23 mouse cellular contexts compared by ENCODE assay signal in genomic region chr11:115599722-115600121, GRCm38 (mm10). TPM values are rescaled to one million over a fixed set of nuclear protein-coding genes. Genes with fewer than 3 reads are reported as not detected.
A peak's percentile ranks its signal among the peaks of the same experiment; 100 is the strongest.
DNase-seq lines count a peak whose midpoint lies in the region; ATAC-seq and TF ChIP-seq lines count a peak whose summit lies in the region.
"Had no signal": no experiment of that assay in that cellular context is flagged by ENCODE, and none has a peak within 500 bp of the region (broad histone marks: within the 10 kb centered on the region; RNA-seq: fewer than 3 reads in every experiment).

No protein-coding gene starts in this region.

- 0 out of 2 replicates have a peak overlapping the region, but pooled peaks have one; percentile 23 for H3K27ac ChIP-seq in heart, postnatal 0 days (ENCODE audit: low read depth)
- H3K27ac ChIP-seq: hindbrain, embryonic 13.5 days; kidney, embryonic 15.5 days; midbrain, embryonic 13.5 days; neural tube, embryonic 12.5 days had no signal

- no peak for TF ChIP-seq EP300 in heart, postnatal 0 days (IDR thresholded peaks at IDR 0.05; ENCODE audit: low read depth)

- TF ChIP-seq CTCF in heart, postnatal 0 days (IDR thresholded peaks at IDR 0.05; ENCODE audit: low read depth), result no peak

- DNase-seq in heart, postnatal 0 days (ENCODE audit: low spot score), result no peak
- no peak for DNase-seq in heart, postnatal 4 days
- DNase-seq in right cerebral cortex, adult 2 months (ENCODE audit: low spot score in 2 of 2), result peak; percentile 51 to 63
- no peak for DNase-seq in right cerebral cortex, postnatal 10 days (ENCODE audit: low spot score in 2 of 2)
- DNase-seq in brain, adult 2 months (ENCODE audit: low read depth, low spot score), result peak; percentile 80
- DNase-seq: adrenal gland, postnatal 25 days; cerebellum, adult 11 months; cerebellum, adult 9-11 months; gastrocnemius, postnatal 10 days; heart, postnatal 14 days; kidney, adult 11 months; kidney, postnatal 36 days; liver, postnatal 0 days; retina, postnatal 1 day; spleen, adult 18-20 months had no signal

- H3K4me2 ChIP-seq in heart, postnatal 0 days (ENCODE audit: low read depth, low read length), result no peak overlapping the region
- H3K4me2 ChIP-seq: heart, embryonic 12.5 days; hindbrain, embryonic 13.5 days; kidney, embryonic 15.5 days; midbrain, embryonic 13.5 days; neural tube, embryonic 12.5 days had no signal

- no peaks in the 10 kb centered on the region for H3K27me3 ChIP-seq in heart, postnatal 0 days (ENCODE audit: control insufficient read depth, insufficient read depth, low read length)
- H3K27me3 ChIP-seq: heart, embryonic 12.5 days; hindbrain, embryonic 13.5 days; kidney, embryonic 15.5 days; midbrain, embryonic 13.5 days; neural tube, embryonic 12.5 days had no signal

- H3K9me3 ChIP-seq in heart, postnatal 0 days (replicated peaks; ENCODE audit: control insufficient read depth, low read length), result no peaks in the 10 kb centered on the region
- H3K9me3 ChIP-seq: heart, embryonic 12.5 days; hindbrain, embryonic 13.5 days; kidney, embryonic 15.5 days; midbrain, embryonic 13.5 days; neural tube, embryonic 12.5 days had no signal

- H3K4me3 ChIP-seq in heart, postnatal 0 days (ENCODE audit: low read depth, low read length), result no peak overlapping the region
- H3K4me3 ChIP-seq: heart, embryonic 12.5 days; hindbrain, embryonic 13.5 days; kidney, embryonic 15.5 days; midbrain, embryonic 13.5 days; neural tube, embryonic 12.5 days had no signal

- ATAC-seq in heart, postnatal 0 days (ENCODE audit: insufficient read depth, low read depth), result no peak
- ATAC-seq in megakaryocyte-erythroid progenitor cell, adult 5-6 weeks (replicated peaks; ENCODE audit: low FRiP score, low TSS enrichment, poor library complexity, severe bottlenecking), result no peak
- ATAC-seq in monocyte, adult 5-6 weeks (replicated peaks; ENCODE audit: insufficient number of reproducible peaks, low FRiP score, low TSS enrichment, poor library complexity, severe bottlenecking), result no peak
- ATAC-seq: liver, postnatal 0 days; lung, postnatal 0 days; midbrain, embryonic 13.5 days had no signal

- H3K36me3 ChIP-seq in heart, postnatal 0 days (replicated peaks; ENCODE audit: control insufficient read depth, insufficient read depth, low read length), result peaks cover 4% of the 10 kb centered on the region

- 61% methylated on average over 7 of the region's 7 CpGs for WGBS in heart, postnatal 0 days

- H3K4me1 ChIP-seq in heart, postnatal 0 days (ENCODE audit: control insufficient read depth, insufficient read depth), result peaks cover 16% of the 10 kb centered on the region; the same call in 1 of the 2 replicates

- no peak overlapping the region for H3K9ac ChIP-seq in heart, postnatal 0 days (replicated peaks; ENCODE audit: low read depth, low read length)
- H3K9ac ChIP-seq: heart, embryonic 12.5 days; hindbrain, embryonic 13.5 days; kidney, embryonic 15.5 days; liver, postnatal 0 days; midbrain, embryonic 13.5 days; neural tube, embryonic 12.5 days had no signal

RNA-seq across cellular contexts. Expression of gene Mrps7, which starts 4.0 kb away (rescaled TPM):
- 53.1 and 56.7 TPM in 2 replicates for total RNA-seq in heart, postnatal 0 days (2014; rRNA removed; ENCODE audit: low replicate concordance)
- polyA plus RNA-seq in heart, postnatal 0 days (2015; fragmentation: Nextera tagmentation; extraction: Ambion mirVana), result 85.1 and 86.4 TPM in 2 replicates
- 10 to 100 TPM; 71.2 to 72.8 TPM for total RNA-seq in heart, postnatal 4 days (2021)
- 55.7 and 76.8 TPM in 2 replicates for total RNA-seq in megakaryocyte-erythroid progenitor cell, adult 5-6 weeks (2014; fragmentation: Nextera tagmentation)
- total RNA-seq in megakaryocyte-erythroid progenitor cell, adult 5-6 weeks (2017), result 40.5 and 67.1 TPM in 2 replicates
- 20.4 to 30.1 TPM (median 20.7 TPM) in 3 replicates for total RNA-seq in monocyte, adult 5-6 weeks (2017)

RNA-seq across cellular contexts. Expression of gene Gga3, which starts 4.1 kb away (rescaled TPM):
- 11.8 and 24.0 TPM in 2 replicates for total RNA-seq in heart, postnatal 0 days (2014; rRNA removed; ENCODE audit: low replicate concordance)
- 7.0 and 7.2 TPM in 2 replicates for polyA plus RNA-seq in heart, postnatal 0 days (2015; fragmentation: Nextera tagmentation; extraction: Ambion mirVana)
- 10 to 100 TPM; 18.3 to 20.8 TPM for total RNA-seq in heart, postnatal 4 days (2021)
- 53.5 and 69.9 TPM in 2 replicates for total RNA-seq in megakaryocyte-erythroid progenitor cell, adult 5-6 weeks (2014; fragmentation: Nextera tagmentation)
- 21.6 and 67.6 TPM in 2 replicates for total RNA-seq in megakaryocyte-erythroid progenitor cell, adult 5-6 weeks (2017)
- total RNA-seq in monocyte, adult 5-6 weeks (2017), result 32.1 to 47.8 TPM (median 37.8 TPM) in 3 replicates

RNA-seq across cellular contexts. Expression of gene Mif4gd, which starts 13.0 kb away (rescaled TPM):
- total RNA-seq in heart, postnatal 0 days (2014; rRNA removed; ENCODE audit: low replicate concordance), result 31.5 and 38.4 TPM in 2 replicates
- 34.1 and 34.5 TPM in 2 replicates for polyA plus RNA-seq in heart, postnatal 0 days (2015; fragmentation: Nextera tagmentation; extraction: Ambion mirVana)
- total RNA-seq in heart, postnatal 4 days (2021), result 10 to 100 TPM; 34.0 to 40.6 TPM
- total RNA-seq in megakaryocyte-erythroid progenitor cell, adult 5-6 weeks (2014; fragmentation: Nextera tagmentation), result 54.6 and 55.4 TPM in 2 replicates
- total RNA-seq in megakaryocyte-erythroid progenitor cell, adult 5-6 weeks (2017), result 29.3 and 45.4 TPM in 2 replicates
- total RNA-seq in monocyte, adult 5-6 weeks (2017), result 37.5 to 42.1 TPM (median 41.2 TPM) in 3 replicates

RNA-seq across cellular contexts. Expression of gene Slc25a19, which starts 28.4 kb away (rescaled TPM):
- 25.0 and 35.1 TPM in 2 replicates for total RNA-seq in heart, postnatal 0 days (2014; rRNA removed; ENCODE audit: low replicate concordance)
- polyA plus RNA-seq in heart, postnatal 0 days (2015; fragmentation: Nextera tagmentation; extraction: Ambion mirVana), result 35.0 and 41.0 TPM in 2 replicates
- total RNA-seq in heart, postnatal 4 days (2021), result 10 to 100 TPM; 27.6 to 30.7 TPM
- 20.5 and 32.1 TPM in 2 replicates for total RNA-seq in megakaryocyte-erythroid progenitor cell, adult 5-6 weeks (2014; fragmentation: Nextera tagmentation)
- total RNA-seq in megakaryocyte-erythroid progenitor cell, adult 5-6 weeks (2017), result 14.2 and 19.6 TPM in 2 replicates
- 14.2 to 23.5 TPM (median 15.3 TPM) in 3 replicates for total RNA-seq in monocyte, adult 5-6 weeks (2017)

RNA-seq across cellular contexts. Expression of gene Nup85, which starts 35.5 kb away (rescaled TPM):
- 32.3 and 102 TPM in 2 replicates for total RNA-seq in heart, postnatal 0 days (2014; rRNA removed; ENCODE audit: low replicate concordance)
- 33.9 and 40.8 TPM in 2 replicates for polyA plus RNA-seq in heart, postnatal 0 days (2015; fragmentation: Nextera tagmentation; extraction: Ambion mirVana)
- total RNA-seq in heart, postnatal 4 days (2021), result 10 to 100 TPM; 46.6 to 50.5 TPM
- total RNA-seq in megakaryocyte-erythroid progenitor cell, adult 5-6 weeks (2014; fragmentation: Nextera tagmentation), result 256 and 306 TPM in 2 replicates
- total RNA-seq in megakaryocyte-erythroid progenitor cell, adult 5-6 weeks (2017), result 179 and 228 TPM in 2 replicates
- total RNA-seq in monocyte, adult 5-6 weeks (2017), result 44.3 to 90.7 TPM (median 75.8 TPM) in 3 replicates

Comparison
In these comparisons a context has a peak if more than half of its experiments do, and no peak if none do; other contexts are left out.
1. DNase-seq: peak in right cerebral cortex, adult 2 months (2 of 2) and brain, adult 2 months (single experiment); none in heart, postnatal 0 days (single experiment), heart, postnatal 4 days (single experiment) and right cerebral cortex, postnatal 10 days (0 of 2).